Mouse (Mus musculus) thymus, adult 2 months (tissue): ENCODE measurements around the gene Mrpl52. TPM values are rescaled to one million over a fixed set of nuclear protein-coding genes. Genes with fewer than 3 reads are reported as not detected.

Source experiments
- DNase-seq: peaks from one replicate; pipeline ENCODE4 v3.0.0; 2021
- H3K27ac ChIP-seq: fragments of 200-500 bp; 2 replicates; pipeline ENCODE4 v1.5.1; 2012; ENCODE audit warnings: low read length, control low read depth; ENCODE audit not compliant: control insufficient read depth, insufficient read depth
- H3K27me3 ChIP-seq: fragments of 200-500 bp; 2 replicates; pipeline ENCODE4 v1.6.1; 2012; ENCODE audit warnings: mild to moderate bottlenecking, low read length, moderate library complexity, mixed read lengths; ENCODE audit not compliant: control insufficient read depth, insufficient read depth
- H3K36me3 ChIP-seq: fragments of 200-500 bp; 2 replicates; pipeline ENCODE4 v1.6.1; 2012; ENCODE audit warnings: mild to moderate bottlenecking, low read length, moderate library complexity; ENCODE audit not compliant: control insufficient read depth, insufficient read depth
- H3K4me1 ChIP-seq: fragments of 200-500 bp; replicated peaks from 2 replicates; pipeline ENCODE4 v1.6.1; 2012; ENCODE audit warnings: low read length; ENCODE audit not compliant: control insufficient read depth, insufficient read depth
- H3K4me3 ChIP-seq: fragments of 200-500 bp; 2 replicates; pipeline ENCODE4 v1.5.1; 2012; ENCODE audit warnings: mild to moderate bottlenecking, low read length, control low read depth, moderate library complexity; ENCODE audit not compliant: control insufficient read depth, insufficient read depth
- CTCF ChIP-seq: fragments of 200-500 bp; IDR thresholded peaks from 2 replicates; pipeline ENCODE4 v1.5.1; 2012; ENCODE audit warnings: mild to moderate bottlenecking, control low read depth, low read length, moderate library complexity, borderline replicate concordance; ENCODE audit not compliant: control insufficient read depth, poor library complexity, insufficient read depth; ENCODE audit errors: extremely low read depth
- POLR2A ChIP-seq: fragments of 200-500 bp; IDR thresholded peaks from 2 replicates; pipeline ENCODE4 v1.6.1; 2012; ENCODE audit warnings: mild to moderate bottlenecking, low read length, control low read depth, moderate library complexity; ENCODE audit not compliant: control insufficient read depth, poor library complexity, insufficient read depth; ENCODE audit errors: extremely low read depth
- WGBS: fragments of 180-500 bp; shearing (Covaris S2); methylation state at CpG from one replicate; pipeline ENCODE4 v1.1.7; 2018; 5-methylcytosine and 5-hydroxymethylcytosine counted together
- polyA plus RNA-seq: library from polyadenylated mRNA; depleted of rRNA; stranded (reverse); fragments of >200 nt; gene quantifications from 2 replicates; pipeline ENCODE4 v1.2.3, GENCODE M21; 2012; rRNA removed

Mrpl52 gene
- polyA plus RNA-seq, 1 experiment = 211 TPM

- TF ChIP-seq CTCF (no peak), POLR2A (no peak)
- Histone ChIP-seq H3K4me1 (peaks cover 13% of the 10 kb centered on the region), H3K4me3 (no peak overlapping the region), H3K27me3 (no peaks in the 10 kb centered on the region), H3K27ac (no peak overlapping the region), H3K36me3 (peaks cover 29% of the 10 kb centered on the region)
- WGBS = 95% methylated on average over 5 of the region's 5 CpGs
- DNase-seq = no peak
Observed at GRCm38 (mm10) chr14:54472671-54473070, 46.0 kb downstream of the Mrpl52 start.

GRCm38 (mm10) chr14:54474744-54475143 is 48.0 kb downstream of the Mrpl52 start:
- H3K27ac ChIP-seq = no peak overlapping the region
- no peak for TF ChIP-seq POLR2A
- no peak overlapping the region for H3K4me3 ChIP-seq
- peaks cover 25% of the 10 kb centered on the region for H3K4me1 ChIP-seq
- WGBS = 85% methylated on average over 5 of the region's 5 CpGs
- H3K36me3 ChIP-seq = peaks cover 9% of the 10 kb centered on the region
- no peak for DNase-seq
- no peaks in the 10 kb centered on the region for H3K27me3 ChIP-seq

GRCm38 (mm10) chr14:54475941-54476844 is 49.5 kb downstream of the Mrpl52 start, which contains the start of gene Rem2:
Gene Rem2 (plus strand): TSS chr14:54476100.
- no peak for TF ChIP-seq CTCF
- TF ChIP-seq POLR2A = no peak
- Histone ChIP-seq H3K27me3 (no peaks in the 10 kb centered on the region), H3K36me3 (no peaks in the 10 kb centered on the region), H3K4me3 (peak within 1 kb of the TSS; percentile 8; the same call in 1 of the 2 replicates), H3K4me1 (peaks cover 37% of the 10 kb centered on the region), H3K27ac (no peak within 1 kb of the TSS)
- DNase-seq = no peak
- 21% methylated on average over 23 of the region's 23 CpGs for WGBS

GRCm38 (mm10) chr14:54477172-54477909 is 50.6 kb downstream of the Mrpl52 start:
- H3K27ac ChIP-seq = no peak overlapping the region
- 89% methylated on average over 15 of the region's 15 CpGs for WGBS
- no peak for DNase-seq
- H3K4me3 ChIP-seq = no peak overlapping the region
- peaks cover 44% of the 10 kb centered on the region for H3K4me1 ChIP-seq
- no peak for TF ChIP-seq POLR2A
- no peak for TF ChIP-seq CTCF
- H3K27me3 ChIP-seq = no peaks in the 10 kb centered on the region
- no peaks in the 10 kb centered on the region for H3K36me3 ChIP-seq

Other genes starting within 250 kb of the Mrpl52 start
- 513 and 641 TPM in 2 replicates for gene Dad1, start 172.8 kb upstream of the Mrpl52 start, polyA plus RNA-seq
- 21.5 and 23.6 TPM in 2 replicates for gene Abhd4, start 172.7 kb upstream of the Mrpl52 start, polyA plus RNA-seq
- gene Olfr49, start 142.0 kb upstream of the Mrpl52 start, polyA plus RNA-seq = not detected in 2 replicates
- gene Oxa1l, start 66.1 kb upstream of the Mrpl52 start, polyA plus RNA-seq = 177 and 188 TPM in 2 replicates
- 24.2 and 29.3 TPM in 2 replicates for gene Slc7a7, start 9.1 kb upstream of the Mrpl52 start, polyA plus RNA-seq
- 76.5 and 89.3 TPM in 2 replicates for gene Mmp14, start 4.7 kb downstream of the Mrpl52 start, polyA plus RNA-seq
- gene Lrp10, start 37.2 kb downstream of the Mrpl52 start, polyA plus RNA-seq = 308 and 317 TPM in 2 replicates
- 0.82 and 1.00 TPM in 2 replicates for gene Rem2, start 49.2 kb downstream of the Mrpl52 start, polyA plus RNA-seq
- 48.9 and 50.5 TPM in 2 replicates for gene Prmt5, start 90.6 kb downstream of the Mrpl52 start, polyA plus RNA-seq
- 47.2 and 61.5 TPM in 2 replicates for gene Haus4, start 127.7 kb downstream of the Mrpl52 start, polyA plus RNA-seq
- gene Ajuba, start 150.6 kb downstream of the Mrpl52 start, polyA plus RNA-seq = 13.9 and 17.6 TPM in 2 replicates
- 8.7 and 9.8 TPM in 2 replicates for gene 4931414P19Rik, start 179.1 kb downstream of the Mrpl52 start, polyA plus RNA-seq
- 239 and 266 TPM in 2 replicates for gene Psmb5, start 191.1 kb downstream of the Mrpl52 start, polyA plus RNA-seq
- gene Psmb11, start 194.5 kb downstream of the Mrpl52 start, polyA plus RNA-seq = 67.6 and 92.4 TPM in 2 replicates
- not detected in 2 replicates for gene Gm17606, start 214.0 kb downstream of the Mrpl52 start, polyA plus RNA-seq
- 138 and 142 TPM in 2 replicates for gene Cdh24, start 214.5 kb downstream of the Mrpl52 start, polyA plus RNA-seq